Mouse (Mus musculus) heart, adult 18-20 months (tissue): ENCODE results near the gene Prss16. TPM values are rescaled to one million over a fixed set of nuclear protein-coding genes. Genes with fewer than 3 reads are reported as not detected.

Source experiments
- DNase-seq, 2 experiments: peaks; one replicate each; pipeline ENCODE4 v3.0.0; 2021 to 2022; ENCODE audit warnings: mixed read lengths in 1 of 2
- microRNA-seq, 2 experiments: library from miRNA; unstranded; fragments of <30 nt; microRNA quantifications; one replicate each; pipeline ENCODE4 v1.2.0; 2022
- total RNA-seq, 2 experiments: library from RNA; stranded (reverse); gene quantifications; 2 replicates each; pipeline ENCODE4 v1.2.3; 2021

The Prss16 gene
- total RNA-seq, 2 experiments from 2014 or later: not detected

DNA sequence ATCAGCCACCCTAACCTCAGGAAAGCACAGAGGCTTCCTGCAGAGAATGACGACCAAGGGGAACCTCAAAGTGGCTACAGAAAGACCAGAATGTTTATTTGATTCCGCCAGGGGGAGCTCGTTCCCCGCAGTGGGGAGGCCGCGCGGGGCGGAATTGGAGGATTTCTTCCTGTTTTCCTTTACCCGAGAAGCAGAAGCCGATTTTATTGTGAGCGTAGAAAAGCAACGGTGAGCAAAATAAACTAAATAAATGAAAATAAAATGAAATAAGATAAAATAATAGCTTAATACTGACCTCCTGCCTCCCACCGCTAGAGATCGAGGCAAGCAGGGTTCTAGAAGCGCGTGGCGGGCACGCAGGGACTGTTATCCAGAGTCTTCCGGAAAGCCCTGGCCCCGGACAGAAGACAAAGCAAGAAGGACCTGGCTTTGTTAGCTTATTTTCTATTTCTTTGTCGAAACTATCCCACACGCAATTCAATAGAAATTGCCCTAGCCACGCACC is 35.3 kb downstream of the Prss16 start:
- peak; percentile 93 to 96 for DNase-seq

- no peak for DNase-seq
Observed at GRCm38 (mm10) chr13:21971641-21972040, 37.9 kb downstream of the Prss16 start.

GRCm38 (mm10) chr13:21969816-21970215 is 39.7 kb downstream of the Prss16 start:
- no peak for DNase-seq

DNA sequence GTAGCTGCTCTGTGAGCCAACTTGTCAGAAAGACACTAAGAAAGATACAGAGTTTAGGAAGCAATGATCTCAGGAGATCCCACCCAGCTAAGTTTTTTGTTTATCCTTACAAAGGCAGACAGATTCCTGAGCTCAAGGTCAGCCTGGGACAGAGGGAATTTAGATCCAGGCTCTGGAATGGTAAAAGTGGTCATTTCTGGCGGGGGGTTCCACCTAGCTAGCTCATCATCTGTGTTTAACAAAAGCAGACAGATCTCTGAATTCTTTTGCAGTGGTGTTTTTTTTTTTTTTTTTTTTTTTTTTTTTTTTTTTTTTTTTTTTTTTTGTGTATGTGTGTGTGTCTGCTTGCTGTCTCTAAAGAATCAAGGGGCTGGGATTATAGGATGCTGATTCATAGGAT is 40.3 kb downstream of the Prss16 start:
- no peak for DNase-seq

Small RNA genes within 50 kb of the gene (microRNA-seq; reads per million reads assigned to microRNA genes)
- gene Gm44390 (0 reads per million in 2 experiments), gene Gm44486 (0 reads per million in 2 experiments)

Other genes starting within 250 kb of the Prss16 start
- gene Hist1h1b, start 229.1 kb downstream of the Prss16 start, total RNA-seq: 1 to 10 TPM; 3.5 to 4.0 TPM
- 10 to 100 TPM; 10.2 to 11.2 TPM for gene Hist1h3i, start 226.4 kb downstream of the Prss16 start, total RNA-seq
- 1 to 10 TPM; 1.0 to 5.3 TPM for gene Hist1h2an, start 222.5 kb downstream of the Prss16 start, total RNA-seq
- gene Hist1h2bp, start 222.3 kb downstream of the Prss16 start, total RNA-seq: 1 to 10 TPM; 3.3 to 4.2 TPM
- 10 to 100 TPM; 27.9 to 31.1 TPM for gene Hist1h2bq, start 199.5 kb downstream of the Prss16 start, total RNA-seq
- gene Hist1h2ao, start 199.3 kb downstream of the Prss16 start, total RNA-seq: 1 to 10 TPM in 1 of 2 experiments, not detected in 1; 1.4 TPM
- gene Hist1h4m, start 198.0 kb downstream of the Prss16 start, total RNA-seq: 10 to 100 TPM; 41.7 to 58.7 TPM
- 1 to 10 TPM; 4.7 to 9.4 TPM for gene Hist1h4n, start 177.5 kb downstream of the Prss16 start, total RNA-seq
- 10 to 100 TPM; 11.6 to 12.2 TPM for gene Hist1h2ap, start 176.2 kb downstream of the Prss16 start, total RNA-seq
- gene Hist1h2br, start 176.0 kb downstream of the Prss16 start, total RNA-seq: 10 to 100 TPM; 28.3 to 30.7 TPM
- gene Zfp184, start 64.6 kb downstream of the Prss16 start, total RNA-seq: 1 to 10 TPM in 1 of 2 experiments, under 1 TPM in 1; 0.67 to 1.3 TPM
- gene Pom121l2, start 28.5 kb downstream of the Prss16 start, total RNA-seq: not detected
- 10 to 100 TPM; 10.9 to 12.6 TPM for gene Hist1h2ah, start 25.8 kb upstream of the Prss16 start, total RNA-seq
- gene Hist1h2bk, start 26.1 kb upstream of the Prss16 start, total RNA-seq: 10 to 100 TPM; 15.2 to 16.5 TPM
- 10 to 100 TPM; 15.0 to 20.2 TPM for gene Hist1h4i, start 31.6 kb upstream of the Prss16 start, total RNA-seq
- 10 to 100 TPM in 1 of 2 experiments, 1 to 10 TPM in 1; 7.7 to 10.8 TPM for gene Hist1h2ag, start 33.2 kb upstream of the Prss16 start, total RNA-seq
- gene Hist1h2bj, start 33.5 kb upstream of the Prss16 start, total RNA-seq: 1 to 10 TPM; 2.8 to 6.2 TPM
- not detected for gene Vmn1r188, start 74.7 kb upstream of the Prss16 start, total RNA-seq
- not detected for gene Vmn1r189, start 96.1 kb upstream of the Prss16 start, total RNA-seq
- gene Vmn1r191, start 174.2 kb upstream of the Prss16 start, total RNA-seq: not detected
- gene Vmn1r192, start 181.4 kb upstream of the Prss16 start, total RNA-seq: not detected
- not detected for gene Vmn1r193, start 213.4 kb upstream of the Prss16 start, total RNA-seq
- gene Vmn1r194, start 234.5 kb upstream of the Prss16 start, total RNA-seq: not detected